Mouse (Mus musculus): ENCODE measurements around the gene Retnla. TPM values are rescaled to one million over a fixed set of nuclear protein-coding genes. Genes with fewer than 3 reads are reported as not detected.

Gene Retnla
- not detected in 2 replicates for total RNA-seq (2012; rRNA removed)

DNA sequence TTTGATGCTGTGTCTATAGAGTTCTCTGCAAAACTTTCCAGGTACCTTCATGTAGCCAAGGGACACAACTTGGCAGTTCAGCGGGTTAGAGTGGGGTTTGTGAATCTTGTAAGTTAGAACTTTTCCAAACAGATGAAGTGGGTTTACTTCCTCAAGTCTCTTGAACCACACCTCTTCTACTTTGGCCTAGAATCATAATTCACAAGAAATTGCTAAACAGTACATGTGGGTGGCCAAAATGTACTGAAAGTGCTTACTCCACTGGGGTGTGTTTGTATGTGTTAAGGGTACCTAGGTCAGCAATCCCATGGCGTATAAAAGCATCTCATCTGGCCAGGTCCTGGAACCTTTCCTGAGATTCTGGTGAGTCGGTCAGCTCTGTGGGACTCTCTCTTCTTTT lies at the start of gene Retnla:
TSS of gene Retnla (plus strand) at position 286 of the 400 bp plus-strand sequence.
- Histone ChIP-seq H3K4me3 (ENCODE audit: insufficient read depth in 1 of 2, low read depth in 1 of 2, low read length in 2 of 2, poor library complexity in 1 of 2, severe bottlenecking in 1 of 2) (no peak within 1 kb of the TSS), H3K9me3 (ENCODE audit: control insufficient read depth, insufficient read depth, low read depth, low read length) (no peaks in the 10 kb centered on the region), H3K27ac (ENCODE audit: insufficient read depth, low read depth, low read length, poor library complexity, severe bottlenecking) (no peak within 1 kb of the TSS), H3K4me1 (ENCODE audit: control insufficient read depth in 2 of 2, insufficient read depth in 2 of 2, low read length in 2 of 2, poor library complexity in 1 of 2) (no peaks in the 10 kb centered on the region), H3K36me3 (ENCODE audit: control insufficient read depth, insufficient read depth, low read length, poor library complexity, severe bottlenecking) (no peaks in the 10 kb centered on the region), H3K9ac (ENCODE audit: insufficient read depth, low read depth, low read length, poor library complexity, severe bottlenecking) (no peak within 1 kb of the TSS)
- DNase-seq (ENCODE audit: low read depth, low spot score), result no peak
- in situ Hi-C loops (cut with MboI; ENCODE audit: low sequenced_read_pairs in 2 of 2, unreplicated experiment in 2 of 2), result no loop called here
- no peak for TF ChIP-seq HCFC1 (IDR thresholded peaks at IDR 0.05; ENCODE audit: borderline replicate concordance, insufficient read depth, low read length)
- no peak for TF ChIP-seq CHD2 (IDR thresholded peaks at IDR 0.05; ENCODE audit: low read depth, low read length)
- no peak for TF ChIP-seq ZC3H11A (IDR thresholded peaks at IDR 0.05; ENCODE audit: borderline replicate concordance, low read depth, low read length)
- TF ChIP-seq MAFK (IDR thresholded peaks at IDR 0.05; ENCODE audit: insufficient read depth, low read depth, low read length), result no peak
- no peak for TF ChIP-seq ZNF384 (IDR thresholded peaks at IDR 0.05; ENCODE audit: low read depth, low read length)

DNA sequence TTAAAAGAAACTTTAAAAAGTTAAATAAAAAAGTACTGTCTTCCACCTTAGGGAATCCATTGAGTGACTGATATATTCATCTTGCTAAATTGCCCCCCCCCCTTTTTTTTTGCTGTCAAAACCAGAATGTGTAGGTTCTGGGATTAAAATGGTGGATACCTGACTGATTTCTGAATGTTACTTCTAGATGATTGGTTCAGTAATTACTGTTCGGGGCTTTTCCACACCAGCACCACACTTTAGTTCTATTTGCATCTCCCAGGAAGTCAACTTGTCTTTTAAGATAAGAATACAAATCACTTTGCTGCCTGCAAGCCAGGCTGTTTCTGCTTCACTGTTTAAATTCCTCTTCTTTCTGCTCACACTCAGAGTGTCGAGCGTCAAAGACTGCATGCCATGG lies 44.1 kb upstream of the Retnla start:
- Histone ChIP-seq H3K36me3 (ENCODE audit: control insufficient read depth, insufficient read depth, low read length, poor library complexity, severe bottlenecking) (no peaks in the 10 kb centered on the region), H3K27ac (ENCODE audit: insufficient read depth, low read depth, low read length, poor library complexity, severe bottlenecking) (no peak overlapping the region), H3K9ac (ENCODE audit: insufficient read depth, low read depth, low read length, poor library complexity, severe bottlenecking) (no peak overlapping the region), H3K4me3 (ENCODE audit: insufficient read depth in 1 of 2, low read depth in 1 of 2, low read length in 2 of 2, poor library complexity in 1 of 2, severe bottlenecking in 1 of 2) (no peak overlapping the region), H3K9me3 (ENCODE audit: control insufficient read depth, insufficient read depth, low read depth, low read length) (no peaks in the 10 kb centered on the region), H3K4me1 (ENCODE audit: control insufficient read depth in 2 of 2, insufficient read depth in 2 of 2, low read length in 2 of 2, poor library complexity in 1 of 2) (no peaks in the 10 kb centered on the region)
- TF ChIP-seq MAFK (IDR thresholded peaks at IDR 0.05; ENCODE audit: insufficient read depth, low read depth, low read length) (no peak), ZC3H11A (IDR thresholded peaks at IDR 0.05; ENCODE audit: borderline replicate concordance, low read depth, low read length) (no peak), HCFC1 (IDR thresholded peaks at IDR 0.05; ENCODE audit: borderline replicate concordance, insufficient read depth, low read length) (no peak), ZNF384 (IDR thresholded peaks at IDR 0.05; ENCODE audit: low read depth, low read length) (no peak), CHD2 (IDR thresholded peaks at IDR 0.05; ENCODE audit: low read depth, low read length) (no peak)
- in situ Hi-C loops (cut with MboI; ENCODE audit: low sequenced_read_pairs in 2 of 2, unreplicated experiment in 2 of 2), result no loop called here
- no peak for DNase-seq (ENCODE audit: low read depth, low spot score)

DNA sequence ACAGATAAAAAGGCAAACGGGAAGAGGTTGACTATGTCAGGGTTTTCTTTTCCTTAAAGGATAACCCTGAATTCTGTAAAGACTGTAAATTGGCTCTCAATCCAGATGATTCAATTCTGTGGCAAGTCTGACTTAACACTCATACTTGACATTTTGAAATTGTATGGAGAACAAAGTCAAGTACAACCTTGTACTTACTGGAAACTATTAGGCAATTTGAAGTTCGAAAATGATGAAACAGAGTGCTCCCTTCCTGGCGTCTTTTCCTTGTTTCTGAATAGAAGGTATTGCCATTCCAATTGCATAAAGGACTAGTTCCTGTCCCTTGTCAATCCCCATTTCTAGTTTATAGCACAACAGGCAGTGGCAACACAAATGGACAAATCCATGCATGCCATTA lies 42.9 kb upstream of the Retnla start:
- no peak overlapping the region for H3K9ac ChIP-seq (ENCODE audit: insufficient read depth, low read depth, low read length, poor library complexity, severe bottlenecking)

DNA sequence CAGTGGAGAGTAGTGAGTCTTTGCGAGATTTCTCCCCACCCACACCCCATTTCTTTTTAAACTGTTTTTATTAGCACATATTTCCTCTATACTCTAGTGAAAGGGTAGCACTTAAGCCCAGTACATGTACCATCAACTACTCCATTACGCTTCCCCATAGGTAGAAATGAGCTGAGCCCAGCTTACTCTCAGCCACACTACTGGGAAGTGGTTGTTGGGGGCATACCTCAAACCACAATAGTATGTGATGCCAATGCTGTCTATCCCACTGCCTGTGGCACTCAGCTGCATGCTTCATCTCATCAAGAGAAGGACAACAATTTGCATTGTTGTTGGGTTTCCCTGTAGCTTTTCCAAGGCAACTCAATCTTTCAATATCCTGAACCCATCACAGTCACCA lies 41.4 kb upstream of the Retnla start:
- Histone ChIP-seq H3K4me1 (ENCODE audit: control insufficient read depth in 2 of 2, insufficient read depth in 2 of 2, low read length in 2 of 2, poor library complexity in 1 of 2) (no peaks in the 10 kb centered on the region), H3K9ac (ENCODE audit: insufficient read depth, low read depth, low read length, poor library complexity, severe bottlenecking) (no peak overlapping the region), H3K9me3 (ENCODE audit: control insufficient read depth, insufficient read depth, low read depth, low read length) (no peaks in the 10 kb centered on the region), H3K4me3 (ENCODE audit: insufficient read depth in 1 of 2, low read depth in 1 of 2, low read length in 2 of 2, poor library complexity in 1 of 2, severe bottlenecking in 1 of 2) (no peak overlapping the region), H3K36me3 (ENCODE audit: control insufficient read depth, insufficient read depth, low read length, poor library complexity, severe bottlenecking) (no peaks in the 10 kb centered on the region), H3K27ac (ENCODE audit: insufficient read depth, low read depth, low read length, poor library complexity, severe bottlenecking) (no peak overlapping the region)
- DNase-seq (ENCODE audit: low read depth, low spot score), result no peak
- TF ChIP-seq ZC3H11A (IDR thresholded peaks at IDR 0.05; ENCODE audit: borderline replicate concordance, low read depth, low read length) (no peak), ZNF384 (IDR thresholded peaks at IDR 0.05; ENCODE audit: low read depth, low read length) (no peak), CHD2 (IDR thresholded peaks at IDR 0.05; ENCODE audit: low read depth, low read length) (no peak), HCFC1 (IDR thresholded peaks at IDR 0.05; ENCODE audit: borderline replicate concordance, insufficient read depth, low read length) (no peak), MAFK (IDR thresholded peaks at IDR 0.05; ENCODE audit: insufficient read depth, low read depth, low read length) (no peak)
- in situ Hi-C loops (cut with MboI; ENCODE audit: low sequenced_read_pairs in 2 of 2, unreplicated experiment in 2 of 2), result no loop called here

More for the DNA sequence above, 42.9 kb upstream of the Retnla start:
- in situ Hi-C loops (cut with MboI; ENCODE audit: low sequenced_read_pairs in 2 of 2, unreplicated experiment in 2 of 2), result no loop called here
- H3K4me1 ChIP-seq (ENCODE audit: control insufficient read depth in 2 of 2, insufficient read depth in 2 of 2, low read length in 2 of 2, poor library complexity in 1 of 2), result no peaks in the 10 kb centered on the region
- H3K9me3 ChIP-seq (ENCODE audit: control insufficient read depth, insufficient read depth, low read depth, low read length), result no peaks in the 10 kb centered on the region
- H3K36me3 ChIP-seq (ENCODE audit: control insufficient read depth, insufficient read depth, low read length, poor library complexity, severe bottlenecking), result no peaks in the 10 kb centered on the region
- TF ChIP-seq ZNF384 (IDR thresholded peaks at IDR 0.05; ENCODE audit: low read depth, low read length), result no peak
- TF ChIP-seq ZC3H11A (IDR thresholded peaks at IDR 0.05; ENCODE audit: borderline replicate concordance, low read depth, low read length), result no peak
- TF ChIP-seq HCFC1 (IDR thresholded peaks at IDR 0.05; ENCODE audit: borderline replicate concordance, insufficient read depth, low read length), result no peak
- TF ChIP-seq MAFK (IDR thresholded peaks at IDR 0.05; ENCODE audit: insufficient read depth, low read depth, low read length), result no peak
- TF ChIP-seq CHD2 (IDR thresholded peaks at IDR 0.05; ENCODE audit: low read depth, low read length), result no peak
- DNase-seq (ENCODE audit: low read depth, low spot score), result no peak
- no peak overlapping the region for H3K27ac ChIP-seq (ENCODE audit: insufficient read depth, low read depth, low read length, poor library complexity, severe bottlenecking)
- H3K4me3 ChIP-seq (ENCODE audit: insufficient read depth in 1 of 2, low read depth in 1 of 2, low read length in 2 of 2, poor library complexity in 1 of 2, severe bottlenecking in 1 of 2), result no peak overlapping the region

DNA sequence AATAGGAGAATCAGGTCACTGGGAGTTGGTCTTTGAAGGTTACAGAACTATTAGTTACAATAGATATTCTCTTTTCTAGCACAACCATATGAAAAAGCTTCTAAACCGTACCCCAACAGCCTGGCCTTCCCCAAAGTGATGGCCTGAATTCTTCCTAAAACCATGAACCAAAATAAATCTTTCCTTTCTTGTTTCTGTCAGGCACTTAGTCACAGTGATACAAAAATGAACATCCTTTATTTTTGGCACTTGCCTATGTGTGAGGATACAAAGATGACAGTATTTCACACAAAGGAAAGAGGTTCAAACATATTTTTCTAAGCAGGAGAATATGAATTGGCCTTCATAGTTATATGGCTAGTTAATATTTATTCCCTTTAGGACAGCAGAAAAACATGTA lies 36.9 kb upstream of the Retnla start:
- no peak overlapping the region for H3K9ac ChIP-seq (ENCODE audit: insufficient read depth, low read depth, low read length, poor library complexity, severe bottlenecking)
- no peak for DNase-seq (ENCODE audit: low read depth, low spot score)
- H3K36me3 ChIP-seq (ENCODE audit: control insufficient read depth, insufficient read depth, low read length, poor library complexity, severe bottlenecking), result no peaks in the 10 kb centered on the region
- no peaks in the 10 kb centered on the region for H3K4me1 ChIP-seq (ENCODE audit: control insufficient read depth in 2 of 2, insufficient read depth in 2 of 2, low read length in 2 of 2, poor library complexity in 1 of 2)
- no peak overlapping the region for H3K27ac ChIP-seq (ENCODE audit: insufficient read depth, low read depth, low read length, poor library complexity, severe bottlenecking)
- TF ChIP-seq ZNF384 (IDR thresholded peaks at IDR 0.05; ENCODE audit: low read depth, low read length) (no peak), MAFK (IDR thresholded peaks at IDR 0.05; ENCODE audit: insufficient read depth, low read depth, low read length) (no peak), CHD2 (IDR thresholded peaks at IDR 0.05; ENCODE audit: low read depth, low read length) (no peak), ZC3H11A (IDR thresholded peaks at IDR 0.05; ENCODE audit: borderline replicate concordance, low read depth, low read length) (no peak), HCFC1 (IDR thresholded peaks at IDR 0.05; ENCODE audit: borderline replicate concordance, insufficient read depth, low read length) (no peak)
- no peaks in the 10 kb centered on the region for H3K9me3 ChIP-seq (ENCODE audit: control insufficient read depth, insufficient read depth, low read depth, low read length)
- no peak overlapping the region for H3K4me3 ChIP-seq (ENCODE audit: insufficient read depth in 1 of 2, low read depth in 1 of 2, low read length in 2 of 2, poor library complexity in 1 of 2, severe bottlenecking in 1 of 2)
- in situ Hi-C loops (cut with MboI; ENCODE audit: low sequenced_read_pairs in 2 of 2, unreplicated experiment in 2 of 2), result no loop called here
